Mouse (Mus musculus) lung, postnatal 0 days (tissue): Measurements from ENCODE around the gene Lig3. TPM values are rescaled to one million over a fixed set of nuclear protein-coding genes. Genes with fewer than 3 reads are reported as not detected.
"Not testable (repeated sequence)": the region's sequence is repeated elsewhere in the genome, so short reads cannot be mapped to it uniquely, and the experiment has no call there.

Experiments
- ATAC-seq: fragments of 200-750 bp; cut with Nextera tagmentation; 2 replicates; pipeline ENCODE4 v1.8.0; 2017; ENCODE audit warnings: moderate library complexity
- DNase-seq: peaks from one replicate; pipeline ENCODE4 v3.0.0-alpha.2; 2016; ENCODE audit warnings: low spot score
- H3K27ac ChIP-seq: fragments of 300-500 bp; sonication (generic); 2 replicates; pipeline ENCODE4 v1.5.1; 2014; ENCODE audit warnings: antibody characterized with exemption, mild to moderate bottlenecking, low read length, mixed read lengths
- H3K27me3 ChIP-seq: fragments of 300-500 bp; sonication (generic); replicated peaks from 2 replicates; pipeline ENCODE4 v1.6.1; 2014; ENCODE audit warnings: low read length, mixed read lengths; ENCODE audit not compliant: insufficient read depth
- H3K36me3 ChIP-seq: fragments of 300-500 bp; sonication (generic); 2 replicates; pipeline ENCODE4 v1.6.1; 2014; ENCODE audit warnings: low read length, mixed read lengths; ENCODE audit not compliant: insufficient read depth
- H3K4me1 ChIP-seq: fragments of 300-500 bp; sonication (generic); 2 replicates; pipeline ENCODE4 v1.6.1; 2014; ENCODE audit warnings: antibody characterized with exemption, low read depth, low read length, mixed read lengths; ENCODE audit not compliant: insufficient read depth
- H3K4me2 ChIP-seq: fragments of 300-500 bp; sonication (generic); replicated peaks from 2 replicates; pipeline ENCODE4 v1.6.1; 2014; ENCODE audit warnings: low read depth, mild to moderate bottlenecking, low read length, moderate library complexity, mixed read lengths
- H3K4me3 ChIP-seq: fragments of 300-500 bp; sonication (generic); 2 replicates; pipeline ENCODE4 v1.5.1; 2014; ENCODE audit warnings: low read depth, low read length
- H3K9ac ChIP-seq: fragments of 300-500 bp; sonication (generic); replicated peaks from 2 replicates; pipeline ENCODE4 v1.6.1; 2014; ENCODE audit warnings: low read depth, mild to moderate bottlenecking
- H3K9me3 ChIP-seq: fragments of 300-500 bp; sonication (generic); 2 replicates; pipeline ENCODE4 v1.6.1; 2016; ENCODE audit warnings: low read length, mixed read lengths
- CTCF ChIP-seq: IDR thresholded peaks from 2 replicates; pipeline ENCODE4 v1.5.1; 2016; ENCODE audit warnings: antibody characterized with exemption, mild to moderate bottlenecking
- EP300 ChIP-seq: IDR thresholded peaks from 2 replicates; pipeline ENCODE4 v1.6.1; 2016; ENCODE audit warnings: antibody characterized with exemption, mild to moderate bottlenecking, control low read depth
- WGBS: fragments of 180-500 bp; shearing (Covaris S2); extraction: QIAGEN DNeasy Blood & Tissue Kit; methylation state at CpG from one replicate; pipeline ENCODE4 v1.1.7; 2014; 5-methylcytosine and 5-hydroxymethylcytosine counted together
- polyA plus RNA-seq: library from polyadenylated mRNA; unstranded; fragments of >200 nt; fragmentation: Nextera tagmentation; extraction: Ambion mirVana; gene quantifications from 2 replicates; pipeline ENCODE4 v1.2.1, GENCODE M21; 2015

Lig3 gene
- polyA plus RNA-seq, 1 experiment from 2014 or later: 10.9 TPM

GRCm38 (mm10) chr11:82820788-82821456 is 40.0 kb downstream of the Lig3 start:
- ATAC-seq: no peak
- Histone ChIP-seq H3K4me1 (no peaks in the 10 kb centered on the region), H3K4me3 (no peak overlapping the region), H3K4me2 (no peak overlapping the region), H3K36me3 (no peaks in the 10 kb centered on the region), H3K27me3 (no peaks in the 10 kb centered on the region), H3K27ac (no peak overlapping the region), H3K9ac (no peak overlapping the region), H3K9me3 (no peaks in the 10 kb centered on the region)
- DNase-seq: peak; percentile 28
- TF ChIP-seq EP300: no peak
- TF ChIP-seq CTCF: no peak
- WGBS: 53% methylated on average over 13 of the region's 13 CpGs

DNA sequence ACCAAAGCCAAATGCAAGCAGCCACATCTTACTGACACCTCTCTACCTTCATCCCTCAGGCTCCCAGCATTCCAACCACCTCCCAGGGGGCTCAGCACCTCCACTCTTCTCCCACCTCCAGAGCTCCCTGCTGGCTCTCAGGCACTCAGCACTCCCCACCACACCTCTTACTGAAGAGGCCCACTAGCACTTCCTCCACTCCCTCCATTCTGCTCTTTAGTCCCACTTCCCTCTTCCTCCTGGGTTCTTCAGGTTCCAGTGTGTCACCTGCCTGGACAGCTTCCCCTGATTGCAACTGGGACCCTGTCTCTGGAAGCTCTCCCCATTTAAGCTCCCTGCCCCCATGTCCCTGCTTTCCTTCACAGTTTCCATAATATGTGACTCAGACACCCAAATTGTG is 45.9 kb downstream of the Lig3 start:
- Histone ChIP-seq H3K36me3 (no peaks in the 10 kb centered on the region), H3K9me3 (no peaks in the 10 kb centered on the region), H3K4me3 (no peak overlapping the region), H3K27me3 (no peaks in the 10 kb centered on the region), H3K4me1 (no peaks in the 10 kb centered on the region), H3K4me2 (no peak overlapping the region), H3K27ac (no peak overlapping the region), H3K9ac (no peak overlapping the region)
- TF ChIP-seq EP300 (no peak), CTCF (no peak)
- DNase-seq (peak; percentile 11), ATAC-seq (no peak)

DNA sequence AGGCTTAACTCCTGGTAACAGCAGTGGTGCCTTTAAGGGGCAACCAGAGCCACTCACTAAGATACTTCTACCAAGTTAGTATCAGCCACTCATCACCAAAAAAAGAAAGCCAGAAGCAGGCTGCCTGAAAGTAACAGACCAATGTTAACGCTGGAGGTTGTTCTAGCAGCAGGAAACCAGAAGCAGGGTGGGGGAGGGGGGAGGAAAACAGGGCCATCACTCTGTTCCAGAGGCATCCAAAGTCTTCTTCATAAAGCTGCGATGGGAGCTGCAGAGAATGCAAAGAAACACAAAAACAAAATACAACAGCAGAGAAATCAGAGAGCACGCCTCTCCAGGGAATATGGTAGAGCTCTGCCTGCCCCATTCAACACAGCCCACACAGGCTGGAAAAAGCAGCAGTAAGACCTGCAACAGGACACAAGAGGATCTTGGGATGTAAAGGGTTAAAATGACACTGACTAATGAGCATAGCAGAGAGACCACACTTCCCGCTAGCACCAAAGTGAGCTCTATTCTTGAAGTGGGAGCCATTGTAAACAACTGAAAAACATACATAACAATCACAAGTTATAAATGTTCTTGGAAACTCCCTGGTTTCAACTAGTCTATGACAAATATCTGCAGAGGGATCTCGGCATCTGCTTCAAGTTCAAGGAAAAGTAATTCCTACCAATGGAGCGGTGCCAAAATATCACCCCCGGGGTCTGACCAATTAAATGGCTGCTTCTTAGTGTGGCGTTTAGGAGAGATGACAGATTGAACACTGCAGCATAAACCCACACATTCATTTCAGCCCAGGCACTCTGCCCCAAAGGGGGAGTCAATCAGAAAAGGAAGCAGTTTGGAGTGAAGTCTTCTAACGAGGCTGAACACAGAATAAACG is 50.3 kb downstream of the Lig3 start:
- DNase-seq (no peak), ATAC-seq (no peak)
- no peak overlapping the region for H3K27ac ChIP-seq
- TF ChIP-seq CTCF: no peak
- TF ChIP-seq EP300: no peak
- H3K4me3 ChIP-seq: no peak overlapping the region
- no peaks in the 10 kb centered on the region for H3K27me3 ChIP-seq
- no peaks in the 10 kb centered on the region for H3K36me3 ChIP-seq
- H3K9me3 ChIP-seq: no peaks in the 10 kb centered on the region
- no peak overlapping the region for H3K9ac ChIP-seq
- WGBS: 22% methylated on average over 10 of the region's 10 CpGs
- H3K4me1 ChIP-seq: no peaks in the 10 kb centered on the region
- no peak overlapping the region for H3K4me2 ChIP-seq

DNA sequence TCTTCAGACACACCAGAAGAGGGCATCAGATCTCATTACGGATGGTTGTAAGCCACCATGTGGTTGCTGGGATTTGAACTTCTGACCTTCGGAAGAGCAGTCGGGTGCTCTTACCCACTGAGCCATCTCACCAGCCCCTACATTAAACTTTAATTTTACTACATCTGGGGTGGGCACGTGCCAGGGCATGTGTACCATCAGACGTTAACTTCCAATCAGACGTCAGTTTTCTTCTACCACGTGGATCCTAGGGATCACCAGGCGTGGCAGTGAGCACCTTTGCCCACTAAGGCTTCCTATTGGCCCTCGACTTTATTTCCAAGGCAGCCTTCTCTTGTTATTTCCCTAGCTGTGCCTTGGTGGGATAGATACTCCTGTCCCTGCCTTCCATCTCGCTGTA is 51.5 kb downstream of the Lig3 start:
- H3K9ac ChIP-seq, ATAC-seq, H3K4me3 ChIP-seq, H3K27me3 ChIP-seq, H3K27ac ChIP-seq, H3K4me2 ChIP-seq, H3K9me3 ChIP-seq, H3K36me3 ChIP-seq, DNase-seq, H3K4me1 ChIP-seq: not testable (repeated sequence)
- WGBS: 71% methylated on average over 10 of the region's 10 CpGs

GRCm38 (mm10) chr11:82833929-82834328 is 53.0 kb downstream of the Lig3 start:
- H3K4me1 ChIP-seq: no peaks in the 10 kb centered on the region
- no peaks in the 10 kb centered on the region for H3K27me3 ChIP-seq
- no peak overlapping the region for H3K4me2 ChIP-seq
- H3K4me3 ChIP-seq: no peak overlapping the region
- H3K36me3 ChIP-seq: no peaks in the 10 kb centered on the region
- H3K27ac ChIP-seq: no peak overlapping the region
- no peak overlapping the region for H3K9ac ChIP-seq
- ATAC-seq (no peak), DNase-seq (no peak)
- H3K9me3 ChIP-seq: no peaks in the 10 kb centered on the region
- 67% methylated on average over 8 of the region's 8 CpGs for WGBS
- TF ChIP-seq EP300 (no peak), CTCF (no peak)

DNA sequence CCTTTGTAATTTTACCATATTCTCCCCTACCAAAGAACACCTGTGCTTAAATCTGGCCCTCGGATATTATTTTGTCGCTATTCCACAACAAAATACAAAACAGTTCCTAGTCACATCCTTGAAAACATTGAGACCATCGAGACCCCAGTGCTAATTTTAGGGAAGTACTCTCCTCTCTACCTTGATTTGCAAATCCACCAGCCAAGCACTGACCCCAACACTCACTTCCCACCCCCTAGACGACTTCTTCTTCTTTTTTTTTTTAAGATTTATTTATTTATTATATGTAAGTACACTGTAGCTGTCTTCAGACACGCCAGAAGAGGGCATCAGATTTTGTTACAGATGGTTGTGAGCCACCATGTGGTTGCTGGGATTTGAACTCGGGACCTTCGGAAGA is 53.5 kb downstream of the Lig3 start:
- not testable (repeated sequence) for H3K27me3 ChIP-seq, ATAC-seq, H3K36me3 ChIP-seq, H3K4me1 ChIP-seq, H3K27ac ChIP-seq, H3K4me2 ChIP-seq, H3K4me3 ChIP-seq, H3K9me3 ChIP-seq, DNase-seq, H3K9ac ChIP-seq
- WGBS: 75% methylated on average over 7 of the region's 7 CpGs
